Mouse (Mus musculus): ENCODE measurements around the gene Gdf7.

The Gdf7 gene

DNA sequence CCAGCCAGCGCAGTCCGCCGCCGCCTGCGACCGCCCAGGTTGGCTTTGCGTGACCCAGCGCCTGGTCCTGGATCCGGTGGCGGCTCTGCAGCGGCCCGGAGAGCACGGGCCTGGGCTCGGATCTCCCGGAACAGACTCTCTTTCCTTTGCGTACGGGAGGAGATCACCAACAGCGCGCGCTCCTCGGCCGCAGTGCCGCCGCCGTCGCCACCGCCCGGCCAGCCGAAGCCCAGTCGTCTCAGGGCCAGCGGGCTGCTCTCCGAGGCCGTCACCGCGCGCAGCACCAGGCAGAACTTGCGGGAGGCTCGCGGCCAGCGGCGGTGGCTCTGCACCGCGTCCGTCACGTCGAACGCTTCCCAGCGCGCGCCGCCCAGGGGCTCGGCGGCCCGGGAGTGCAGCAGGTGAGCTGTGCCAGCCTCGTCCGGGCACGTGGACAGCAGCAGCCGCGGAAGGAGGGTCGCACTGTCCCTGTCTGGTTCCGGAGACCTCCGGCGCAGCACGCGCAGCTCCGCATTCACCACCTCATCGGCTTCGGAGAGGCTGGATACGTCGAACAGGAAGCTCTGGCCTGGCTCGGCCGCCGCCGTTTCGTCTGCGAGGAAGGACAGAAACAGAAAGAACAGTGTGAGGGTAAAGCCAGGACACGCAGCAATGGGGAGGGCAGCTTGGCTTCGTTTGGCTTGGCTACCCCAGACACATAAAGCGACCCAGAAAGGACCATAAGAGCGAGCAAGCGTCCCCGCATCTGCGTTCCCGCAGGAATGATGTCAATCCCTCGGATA is 3.2 kb downstream of the Gdf7 start:
- in situ Hi-C loops (cut with MboI, MseI), result no loop called here

DNA sequence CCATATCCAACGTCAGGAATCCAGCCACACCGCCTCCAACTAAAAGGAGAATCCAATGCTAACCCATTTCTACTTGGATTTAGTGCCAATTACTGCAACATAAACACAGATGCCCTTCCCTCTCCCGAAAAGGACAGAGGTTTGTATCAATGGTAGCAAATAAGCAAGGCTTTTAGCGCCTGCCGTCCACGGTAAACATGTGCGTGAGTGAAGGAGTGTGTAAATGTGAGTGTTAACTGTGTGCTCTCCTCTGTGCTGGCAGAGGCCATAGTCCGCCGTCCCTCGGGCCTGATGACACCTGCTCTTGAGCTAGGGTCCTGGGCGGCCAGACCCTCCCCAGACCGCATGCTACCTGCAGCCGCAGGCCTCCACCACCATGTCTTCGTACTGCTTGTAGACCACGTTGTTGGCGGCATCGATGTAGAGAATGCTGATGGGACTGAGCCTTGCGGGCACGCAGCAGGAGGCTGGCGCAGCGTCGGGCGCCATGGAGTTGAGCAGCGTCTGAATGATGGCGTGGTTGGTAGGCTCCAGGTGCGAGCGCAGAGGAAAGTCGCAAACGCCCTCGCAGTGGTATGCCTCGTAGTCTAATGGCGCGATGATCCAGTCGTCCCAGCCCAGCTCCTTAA is 4.1 kb downstream of the Gdf7 start:
- in situ Hi-C loops (cut with MboI, MseI), result no loop called here

DNA sequence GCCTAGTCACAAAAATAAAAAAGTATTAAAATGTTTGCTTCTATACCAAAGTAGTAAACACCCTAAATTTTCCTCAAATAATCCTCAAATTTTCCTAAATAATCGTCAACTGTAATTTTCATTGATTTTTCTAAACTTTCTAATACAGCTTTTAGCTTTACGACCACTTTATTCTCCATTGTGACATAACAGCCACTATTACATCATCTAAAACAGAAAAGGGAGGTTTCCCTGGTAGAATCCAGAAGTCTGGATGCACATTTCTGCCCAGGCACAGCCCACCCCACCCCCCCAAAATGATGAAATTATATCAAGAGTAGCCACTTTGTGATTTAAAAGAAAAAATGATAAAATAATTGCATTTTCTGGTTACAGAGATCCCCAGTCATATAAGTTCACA is 5.6 kb downstream of the Gdf7 start:
- in situ Hi-C loops (cut with MboI, MseI), result no loop called here

DNA sequence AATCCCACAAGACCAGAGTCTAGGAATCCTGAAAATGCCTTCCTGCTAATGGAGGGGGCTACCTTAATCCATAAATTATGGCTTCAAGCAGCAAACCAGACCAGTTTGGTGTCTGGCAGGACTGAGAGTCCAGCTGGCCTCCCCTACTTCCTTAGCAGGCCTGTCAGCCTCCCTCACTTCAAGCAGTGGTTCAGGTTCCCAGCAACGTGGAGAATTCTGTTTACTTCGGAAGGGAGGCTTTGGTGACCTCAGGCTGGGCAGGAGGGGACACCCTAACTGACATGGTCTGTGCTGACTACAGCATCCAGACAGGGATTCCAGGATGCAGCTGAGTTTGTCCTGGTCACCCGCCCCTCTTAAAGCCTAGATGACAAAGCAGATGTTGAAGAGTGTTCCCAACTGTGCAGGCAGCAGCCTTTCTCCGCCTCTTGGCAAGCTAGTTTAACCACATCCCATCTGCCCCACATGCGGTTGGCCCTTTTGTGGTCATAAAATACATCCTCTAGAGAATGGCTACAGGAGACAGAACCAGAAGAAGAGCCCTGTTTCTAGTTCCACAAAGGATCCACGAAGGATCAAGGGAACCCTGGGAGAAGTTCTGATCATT is 6.3 kb downstream of the Gdf7 start:
- in situ Hi-C loops (cut with MboI, MseI), result no loop called here

DNA sequence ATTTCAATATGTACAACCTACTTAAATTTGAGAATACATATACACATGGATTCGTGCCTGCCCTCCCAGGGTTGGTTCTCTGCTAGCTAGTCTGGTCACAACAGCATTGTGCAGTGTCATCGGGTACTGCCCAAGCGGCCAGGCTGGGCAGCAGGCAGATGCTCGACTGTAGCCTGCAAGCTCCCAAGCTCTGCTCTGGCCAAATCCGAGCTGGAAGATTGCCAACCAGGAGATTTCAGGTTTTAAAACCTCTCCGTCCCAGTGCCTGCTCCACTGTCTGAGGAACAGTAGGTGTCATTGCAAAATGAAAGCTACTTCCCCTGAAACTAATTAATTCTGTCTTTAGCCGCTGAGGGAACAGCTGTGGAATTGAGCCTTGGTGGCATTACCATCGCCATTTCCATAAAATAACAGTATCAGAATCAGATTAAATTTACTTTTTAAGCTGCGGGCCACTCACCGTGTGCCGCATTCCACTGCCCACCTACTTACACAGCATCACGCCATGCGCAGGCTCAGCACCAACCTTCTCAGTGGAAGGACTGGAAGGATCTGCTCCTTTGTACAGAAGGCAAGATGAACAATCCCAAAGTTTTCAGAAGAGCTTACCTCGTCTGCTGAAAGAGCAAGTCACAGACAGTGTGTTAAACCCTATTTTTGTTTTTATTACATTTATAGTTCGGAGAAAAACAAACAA is 10.4 kb downstream of the Gdf7 start:
- in situ Hi-C loops (cut with MboI, MseI), result loop anchor here (5.0 kb wide), 1 partner anchor 84 kb away; the partner anchor contains the start of gene Ldah

DNA sequence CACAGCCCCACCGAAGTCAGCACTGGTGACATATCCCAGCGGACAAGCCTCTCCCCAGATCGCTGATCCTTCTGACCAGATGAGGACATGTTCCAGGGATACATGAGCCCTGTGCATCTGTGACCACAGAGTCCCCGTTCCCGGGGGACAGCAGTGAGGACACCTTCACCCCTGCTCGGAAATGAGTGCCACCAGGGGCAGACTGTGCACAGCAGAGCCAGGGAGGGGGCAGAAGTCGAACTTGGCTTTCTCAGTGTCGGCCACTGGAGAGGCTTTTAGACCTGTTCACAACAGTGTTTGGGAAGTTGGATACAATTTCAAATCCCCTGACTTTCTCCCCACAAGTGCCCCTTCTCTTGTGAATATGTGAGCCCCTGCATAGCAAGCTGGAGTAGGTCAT is 12.3 kb downstream of the Gdf7 start:
- in situ Hi-C loops (cut with MboI, MseI), result no loop called here

DNA sequence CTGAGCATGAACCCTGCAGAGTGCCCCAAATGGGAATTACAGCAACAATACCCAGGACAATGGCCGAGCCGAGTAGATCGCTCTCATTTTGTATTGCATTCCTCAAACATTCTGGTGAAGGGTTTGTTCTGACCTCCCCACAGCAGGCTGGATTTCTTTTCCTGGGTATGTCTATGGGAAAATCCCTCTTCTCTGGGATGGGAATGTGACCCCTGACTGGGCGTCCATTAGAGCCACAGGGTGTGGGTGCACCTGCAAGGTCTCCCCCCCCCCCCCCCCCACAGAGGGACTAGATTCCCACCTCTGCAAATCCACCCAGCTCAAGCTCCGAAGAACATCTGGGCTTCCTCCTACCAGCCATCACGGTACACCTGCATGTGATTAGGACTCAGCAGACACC is 12.7 kb downstream of the Gdf7 start:
- in situ Hi-C loops (cut with MboI, MseI), result no loop called here

DNA sequence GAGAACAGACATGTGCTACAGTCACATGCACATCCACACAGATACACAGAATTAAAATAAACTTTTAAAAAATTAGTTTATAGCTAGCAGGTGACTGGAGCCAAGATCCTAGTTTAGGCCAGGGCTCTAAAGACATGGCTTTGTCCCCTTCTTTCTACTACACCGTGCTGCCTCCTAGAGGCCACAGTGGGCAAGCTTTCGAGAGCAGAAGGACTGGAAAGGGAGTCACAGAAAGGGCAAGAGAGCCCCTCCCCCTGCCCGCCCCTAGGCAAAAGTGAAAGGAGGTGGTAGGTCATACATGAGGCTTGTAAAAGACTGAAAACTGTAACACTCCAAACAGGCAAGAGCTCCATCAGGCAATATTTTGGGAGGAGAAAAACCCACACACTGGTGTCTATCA is 13.8 kb downstream of the Gdf7 start:
- in situ Hi-C loops (cut with MboI, MseI), result no loop called here

DNA sequence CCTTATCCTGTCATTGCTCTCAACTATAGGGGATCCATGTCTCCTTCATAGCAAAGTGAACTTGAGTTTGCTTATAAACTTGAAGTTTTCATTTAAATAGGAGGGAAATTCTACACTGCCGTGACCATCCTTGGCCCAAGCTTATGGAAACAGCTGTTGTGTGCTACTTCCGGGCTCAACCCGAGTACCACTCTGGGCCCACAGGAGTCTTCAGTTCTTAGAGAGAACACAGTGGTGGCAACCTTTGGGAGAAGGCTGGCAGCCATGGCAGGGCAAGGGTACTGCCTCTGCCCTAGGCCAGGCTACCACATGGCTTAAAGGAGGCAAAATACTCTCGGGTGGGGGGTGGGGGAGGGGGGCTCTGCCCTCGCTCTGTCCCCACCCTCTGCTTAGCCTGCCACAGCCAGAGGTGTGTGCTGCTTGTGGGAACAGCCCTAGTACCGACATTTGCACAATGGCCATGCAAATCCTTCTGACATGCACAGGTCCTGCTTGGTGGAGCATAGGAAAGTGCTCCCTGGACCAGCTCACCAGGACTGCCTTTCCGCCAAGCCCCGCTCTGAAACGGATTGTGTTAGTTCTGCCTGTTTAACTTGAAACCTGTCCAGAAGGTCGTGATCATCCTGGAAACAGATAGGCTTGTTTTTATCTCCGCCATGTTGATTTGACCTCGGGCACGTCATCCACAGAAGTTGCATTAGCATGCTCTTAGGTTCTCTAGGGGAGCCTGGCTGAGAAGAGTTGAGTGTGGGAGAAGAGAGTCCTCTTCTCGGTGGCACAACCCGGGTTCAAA is 20.3 kb downstream of the Gdf7 start:
- in situ Hi-C loops (cut with MboI, MseI), result no loop called here

DNA sequence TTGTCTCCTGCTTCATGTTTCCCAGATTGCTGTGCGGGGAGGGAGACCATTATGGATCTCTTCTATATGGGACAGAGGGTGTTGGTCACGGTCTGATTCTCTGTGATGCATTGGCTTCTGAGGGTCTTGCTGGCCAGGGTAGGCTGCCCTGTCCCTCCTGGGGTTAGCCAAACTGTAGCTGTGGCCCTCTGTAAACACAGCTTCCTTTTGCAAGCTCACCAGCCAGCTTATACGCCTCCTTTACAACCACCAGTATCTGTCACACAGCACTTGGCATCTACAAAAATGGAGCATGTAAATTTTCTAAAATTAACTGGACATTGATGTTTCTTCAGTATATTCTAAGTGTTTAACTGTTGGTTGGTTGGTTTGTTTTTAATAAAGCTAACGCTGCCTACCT is 26.3 kb downstream of the Gdf7 start:
- in situ Hi-C loops (cut with MboI, MseI), result no loop called here

DNA sequence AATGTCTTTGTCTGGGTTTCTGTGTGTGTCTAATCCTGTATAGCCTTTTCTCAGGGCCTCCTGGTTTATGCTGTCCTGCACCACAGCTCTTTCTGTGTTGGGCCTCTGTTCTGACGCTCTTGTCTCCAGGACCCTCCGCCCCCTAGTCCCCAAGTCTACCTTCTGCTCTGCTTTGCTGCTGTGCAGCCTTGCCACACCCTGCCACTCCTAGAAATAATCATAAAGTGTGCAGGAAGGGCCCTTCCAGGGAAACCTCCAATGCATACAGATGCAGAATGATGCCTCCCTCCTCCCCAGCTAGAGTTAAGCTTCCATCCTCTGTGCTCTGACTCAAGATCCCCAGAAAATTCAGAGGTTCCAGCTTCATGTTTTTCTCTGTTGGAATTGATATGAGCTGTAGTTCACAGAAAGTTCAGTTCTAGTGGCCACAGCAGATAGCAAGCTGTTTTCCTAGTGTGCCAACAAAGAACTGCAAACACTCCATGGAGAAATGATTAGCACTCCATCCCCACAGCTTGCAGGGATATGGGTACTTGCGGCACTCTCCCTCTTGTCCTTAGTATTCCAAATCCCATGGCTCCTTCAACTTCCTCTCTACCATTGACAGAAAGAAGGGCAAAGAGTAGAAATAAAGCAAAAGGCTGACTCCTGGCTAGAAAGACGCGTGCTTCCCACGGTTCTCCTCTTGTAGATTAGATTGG is 28.1 kb downstream of the Gdf7 start:
- in situ Hi-C loops (cut with MboI, MseI), result no loop called here

DNA sequence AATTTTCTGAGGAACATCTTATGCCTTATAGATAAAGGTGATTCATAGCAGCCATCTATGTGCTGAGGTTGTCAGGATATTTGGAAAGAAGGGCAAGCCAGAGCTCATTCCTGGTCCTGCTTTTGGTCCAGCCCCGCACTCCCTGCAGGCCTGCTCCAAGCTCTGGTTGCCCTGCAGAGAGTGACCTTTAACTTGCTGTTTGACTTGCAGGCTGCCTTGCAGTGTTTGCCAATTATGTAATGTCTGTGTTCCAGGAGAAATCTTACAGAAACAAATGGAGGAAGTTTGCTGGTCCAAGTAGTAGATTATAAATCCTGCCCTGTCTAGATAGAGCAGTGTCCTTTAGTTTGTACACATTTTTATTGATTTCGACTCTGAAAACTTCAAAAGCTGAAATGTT is 30.3 kb downstream of the Gdf7 start:
- in situ Hi-C loops (cut with MboI, MseI), result no loop called here

DNA sequence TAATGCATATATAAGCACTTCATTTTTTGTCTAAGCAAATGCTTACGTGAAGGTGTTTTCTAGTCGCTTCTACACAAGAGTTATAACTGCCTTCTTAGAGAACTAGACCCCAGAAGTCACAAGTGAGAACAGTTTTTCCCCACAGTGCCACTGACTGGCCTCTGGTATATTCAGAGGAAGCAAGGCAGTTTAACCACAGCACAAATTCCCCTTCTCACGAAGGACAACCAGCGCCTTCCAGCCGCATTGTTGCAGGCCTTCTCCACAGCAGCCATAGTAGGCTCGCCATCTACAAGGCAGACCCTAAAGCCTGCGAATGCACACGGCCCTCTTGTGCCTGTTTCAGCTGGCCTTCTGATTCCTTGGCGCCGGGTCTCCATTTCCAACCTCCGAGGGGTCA is 32.1 kb downstream of the Gdf7 start:
- in situ Hi-C loops (cut with MboI, MseI), result no loop called here

DNA sequence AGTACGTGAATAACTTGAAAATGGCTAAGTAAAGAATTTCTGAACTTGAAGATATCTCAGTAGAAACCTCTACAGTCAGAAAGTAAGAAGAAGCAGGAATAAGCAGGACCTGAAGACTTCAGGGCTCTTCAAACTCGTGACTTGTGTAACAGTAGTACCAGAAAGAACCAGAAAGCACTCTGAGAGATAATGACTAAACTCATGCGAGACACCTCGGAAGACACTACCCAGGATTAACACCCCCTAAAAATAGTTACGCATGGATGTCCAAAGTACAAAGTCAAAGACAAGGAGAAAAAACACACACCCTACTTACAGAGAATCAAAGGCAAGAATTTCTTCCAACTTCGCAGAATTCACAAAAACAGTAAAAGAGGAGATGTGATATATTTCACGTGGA is 35.4 kb downstream of the Gdf7 start:
- in situ Hi-C loops (cut with MboI, MseI), result no loop called here

DNA sequence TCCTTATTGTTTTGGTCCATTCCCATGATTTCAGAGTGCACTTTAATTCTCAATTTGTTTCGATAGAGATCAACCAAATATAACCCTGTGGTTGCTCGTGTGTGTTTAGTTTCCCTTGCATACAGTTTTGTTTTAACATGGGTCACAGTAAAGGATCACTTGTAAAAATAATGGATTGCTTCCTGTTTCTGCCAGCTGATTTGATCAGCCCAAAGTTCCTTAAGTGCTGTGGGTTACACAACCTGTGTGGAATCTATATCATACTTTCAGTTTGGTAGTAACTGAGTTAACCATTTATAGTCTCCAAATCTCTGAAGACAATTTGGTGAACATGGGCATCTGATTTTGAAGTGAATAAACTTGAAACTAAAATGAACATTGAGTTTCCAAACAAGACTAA is 41.5 kb downstream of the Gdf7 start:
- in situ Hi-C loops (cut with MboI, MseI), result no loop called here

All from T-helper 2 cell (primary cell).